Mouse (Mus musculus) 3134 (cell line): Measurements from ENCODE around the gene Gng7.

Source experiments
- DNase-seq: peaks from one replicate; pipeline ENCODE4 v3.0.0-alpha.2; 2011; ENCODE audit warnings: low spot score; ENCODE audit not compliant: insufficient read length; ENCODE audit errors: extremely low read depth

Gene Gng7

GRCm38 (mm10) chr10:80903282-80903681, 111.5 kb downstream of the Gng7 start:
- DNase-seq: no peak

- no peak for DNase-seq
Measured at GRCm38 (mm10) chr10:80902273-80902940, 112.3 kb downstream of the Gng7 start.

- DNase-seq: no peak
Measured at GRCm38 (mm10) chr10:80901409-80902272, 113.1 kb downstream of the Gng7 start.

GRCm38 (mm10) chr10:80900318-80901247, 114.2 kb downstream of the Gng7 start, which contains the start of gene Timm13:
Timm13 (minus strand) TSS chr10:80900969.
- DNase-seq: peak; percentile 97

- no peak for DNase-seq
Measured at GRCm38 (mm10) chr10:80899591-80900317, 115.0 kb downstream of the Gng7 start.

GRCm38 (mm10) chr10:80899074-80899473, 115.7 kb downstream of the Gng7 start:
- no peak for DNase-seq
